Mouse (Mus musculus) midbrain, embryonic 16.5 days (tissue): ENCODE results near the gene Mamdc2. TPM values are rescaled to one million over a fixed set of nuclear protein-coding genes. Genes with fewer than 3 reads are reported as not detected.
"Not testable (repeated sequence)": the region's sequence is repeated elsewhere in the genome, so short reads cannot be mapped to it uniquely, and the experiment has no call there.

ENCODE experiments used
- ATAC-seq: fragments of 200-750 bp; cut with Nextera tagmentation; 2 replicates; pipeline ENCODE4 v1.8.0; 2017; ENCODE audit warnings: moderate TSS enrichment
- H3K27ac ChIP-seq: fragments of 300-500 bp; sonication (generic); 2 replicates; pipeline ENCODE4 v1.5.1; 2014; ENCODE audit warnings: mild to moderate bottlenecking, low read length, mixed read lengths
- H3K27me3 ChIP-seq: fragments of 300-500 bp; sonication (generic); 2 replicates; pipeline ENCODE4 v1.6.1; 2014; ENCODE audit warnings: low read depth, low read length, mixed read lengths; ENCODE audit not compliant: control insufficient read depth, insufficient read depth
- H3K36me3 ChIP-seq: fragments of 300-500 bp; sonication (generic); 2 replicates; pipeline ENCODE4 v1.6.1; 2014; ENCODE audit warnings: mild to moderate bottlenecking, low read length, moderate library complexity, mixed read lengths; ENCODE audit not compliant: control insufficient read depth, insufficient read depth
- H3K4me1 ChIP-seq: fragments of 300-500 bp; sonication (generic); 2 replicates; pipeline ENCODE4 v1.6.1; 2014; ENCODE audit warnings: mild to moderate bottlenecking, low read length, mixed read lengths; ENCODE audit not compliant: control insufficient read depth, insufficient read depth
- H3K4me2 ChIP-seq: fragments of 300-500 bp; sonication (generic); 2 replicates; pipeline ENCODE4 v1.6.1; 2014; ENCODE audit warnings: mild to moderate bottlenecking, low read length, mixed read lengths
- H3K4me3 ChIP-seq: fragments of 300-500 bp; sonication (generic); 2 replicates; pipeline ENCODE4 v1.5.1; 2014; ENCODE audit warnings: low read depth, mild to moderate bottlenecking, low read length, moderate library complexity, mixed read lengths
- H3K9ac ChIP-seq: fragments of 300-500 bp; sonication (generic); 2 replicates; pipeline ENCODE4 v1.6.1; 2014; ENCODE audit warnings: low read depth, low read length, mixed read lengths
- H3K9me3 ChIP-seq: fragments of 300-500 bp; sonication (generic); replicated peaks from 2 replicates; pipeline ENCODE4 v1.6.1; 2014; ENCODE audit warnings: mild to moderate bottlenecking, low read length, mixed read lengths; ENCODE audit not compliant: control insufficient read depth, poor library complexity, severe bottlenecking
- WGBS: fragments of 180-500 bp; shearing (Covaris S2); extraction: QIAGEN DNeasy Blood & Tissue Kit; methylation state at CpG from one replicate; pipeline ENCODE4 v1.1.7; 2014; 5-methylcytosine and 5-hydroxymethylcytosine counted together
- polyA plus RNA-seq: library from polyadenylated mRNA; unstranded; fragments of >200 nt; fragmentation: Nextera tagmentation; extraction: Ambion mirVana; gene quantifications from 2 replicates; pipeline ENCODE4 v1.2.1, GENCODE M21; 2015

Gene Mamdc2
- polyA plus RNA-seq, 1 experiment from 2014 or later = 4.2 TPM

- no peaks in the 10 kb centered on the region for H3K4me1 ChIP-seq
- H3K9me3 ChIP-seq = no peaks in the 10 kb centered on the region
- no peak overlapping the region for H3K4me2 ChIP-seq
- WGBS = 85% methylated on average over 7 of the region's 7 CpGs
- H3K27me3 ChIP-seq = no peaks in the 10 kb centered on the region
- H3K9ac ChIP-seq = no peak overlapping the region
- ATAC-seq = no peak
- no peak overlapping the region for H3K27ac ChIP-seq
- H3K36me3 ChIP-seq = no peaks in the 10 kb centered on the region
- no peak overlapping the region for H3K4me3 ChIP-seq
Observed at GRCm38 (mm10) chr19:23485940-23486600, 37.8 kb upstream of the Mamdc2 start.

GRCm38 (mm10) chr19:23482571-23482970, 34.3 kb upstream of the Mamdc2 start:
- H3K4me1 ChIP-seq, H3K4me2 ChIP-seq, H3K27me3 ChIP-seq, ATAC-seq, H3K4me3 ChIP-seq, H3K27ac ChIP-seq, H3K9ac ChIP-seq, H3K36me3 ChIP-seq, H3K9me3 ChIP-seq: not testable (repeated sequence)
- 84% methylated on average over 2 of the region's 2 CpGs for WGBS

- no peaks in the 10 kb centered on the region for H3K9me3 ChIP-seq
- no peaks in the 10 kb centered on the region for H3K27me3 ChIP-seq
- ATAC-seq = no peak
- H3K4me2 ChIP-seq = no peak overlapping the region
- H3K9ac ChIP-seq = no peak overlapping the region
- H3K27ac ChIP-seq = no peak overlapping the region
- H3K36me3 ChIP-seq = no peaks in the 10 kb centered on the region
- peaks cover 2% of the 10 kb centered on the region; the same call in 1 of the 2 replicates for H3K4me1 ChIP-seq
- H3K4me3 ChIP-seq = no peak overlapping the region
Observed at GRCm38 (mm10) chr19:23479597-23479967, 31.3 kb upstream of the Mamdc2 start.

GRCm38 (mm10) chr19:23478895-23479596, 30.8 kb upstream of the Mamdc2 start:
- no peak overlapping the region for H3K4me2 ChIP-seq
- no peak for ATAC-seq
- no peak overlapping the region for H3K4me3 ChIP-seq
- H3K9ac ChIP-seq = no peak overlapping the region
- H3K9me3 ChIP-seq = no peaks in the 10 kb centered on the region
- H3K27me3 ChIP-seq = no peaks in the 10 kb centered on the region
- WGBS = 14% methylated on average over 10 of the region's 10 CpGs
- H3K4me1 ChIP-seq = peaks cover 2% of the 10 kb centered on the region; the same call in 1 of the 2 replicates
- no peaks in the 10 kb centered on the region for H3K36me3 ChIP-seq
- H3K27ac ChIP-seq = no peak overlapping the region

GRCm38 (mm10) chr19:23477826-23478225, 29.6 kb upstream of the Mamdc2 start:
- no peak for ATAC-seq
- Histone ChIP-seq H3K9me3 (0 out of 2 replicates have a peak, but pooled peaks cover under 1% of the 10 kb centered on the region), H3K27me3 (no peaks in the 10 kb centered on the region), H3K4me1 (peaks cover 2% of the 10 kb centered on the region; the same call in 1 of the 2 replicates), H3K9ac (no peak overlapping the region), H3K27ac (no peak overlapping the region), H3K36me3 (no peaks in the 10 kb centered on the region), H3K4me3 (no peak overlapping the region), H3K4me2 (no peak overlapping the region)
- WGBS = 82% methylated on average over 6 of the region's 6 CpGs

- no peak overlapping the region for H3K4me3 ChIP-seq
- H3K27ac ChIP-seq = no peak overlapping the region
- H3K4me2 ChIP-seq = no peak overlapping the region
- WGBS = 15% methylated on average over 1 of the region's 1 CpGs
- no peaks in the 10 kb centered on the region for H3K36me3 ChIP-seq
- H3K9me3 ChIP-seq = peaks cover 2% of the 10 kb centered on the region; the same call in 1 of the 2 replicates
- H3K27me3 ChIP-seq = no peaks in the 10 kb centered on the region
- H3K4me1 ChIP-seq = no peaks in the 10 kb centered on the region
- no peak overlapping the region for H3K9ac ChIP-seq
- no peak for ATAC-seq
Observed at GRCm38 (mm10) chr19:23467866-23468265, 19.6 kb upstream of the Mamdc2 start.

- Histone ChIP-seq H3K4me1 (no peaks in the 10 kb centered on the region), H3K4me3 (no peak overlapping the region), H3K9ac (no peak overlapping the region), H3K27ac (no peak overlapping the region), H3K4me2 (no peak overlapping the region), H3K27me3 (no peaks in the 10 kb centered on the region), H3K9me3 (no peaks in the 10 kb centered on the region; the same call in 1 of the 2 replicates), H3K36me3 (no peaks in the 10 kb centered on the region)
- WGBS = 60% methylated on average over 2 of the region's 2 CpGs
- no peak for ATAC-seq
Observed at GRCm38 (mm10) chr19:23467011-23467410, 18.8 kb upstream of the Mamdc2 start.

GRCm38 (mm10) chr19:23457492-23457891, 9.2 kb upstream of the Mamdc2 start:
- no peak overlapping the region for H3K9ac ChIP-seq
- no peak for ATAC-seq
- no peak overlapping the region for H3K4me3 ChIP-seq
- H3K9me3 ChIP-seq = 0 out of 2 replicates have a peak, but pooled peaks cover 3% of the 10 kb centered on the region
- no peaks in the 10 kb centered on the region for H3K4me1 ChIP-seq
- no peak overlapping the region for H3K27ac ChIP-seq
- 48% methylated on average over 4 of the region's 4 CpGs for WGBS
- H3K4me2 ChIP-seq = no peak overlapping the region
- H3K27me3 ChIP-seq = no peaks in the 10 kb centered on the region
- no peaks in the 10 kb centered on the region for H3K36me3 ChIP-seq

GRCm38 (mm10) chr19:23451361-23451760, 3.1 kb upstream of the Mamdc2 start:
- 83% methylated on average over 4 of the region's 4 CpGs for WGBS
- Histone ChIP-seq H3K9ac (no peak overlapping the region), H3K4me3 (no peak overlapping the region), H3K27me3 (peaks cover 2% of the 10 kb centered on the region; the same call in 1 of the 2 replicates), H3K36me3 (no peaks in the 10 kb centered on the region), H3K9me3 (0 out of 2 replicates have a peak, but pooled peaks cover 3% of the 10 kb centered on the region), H3K27ac (no peak overlapping the region), H3K4me2 (no peak overlapping the region), H3K4me1 (peaks cover 15% of the 10 kb centered on the region)
- no peak for ATAC-seq
